Mouse (Mus musculus): ENCODE data around the gene Cdv3. TPM values are rescaled to one million over a fixed set of nuclear protein-coding genes. Genes with fewer than 3 reads are reported as not detected.

The Cdv3 gene
- polyA plus RNA-seq, 1 experiment, result 77.2 TPM

- no peaks in the 10 kb centered on the region for H3K4me1 ChIP-seq (ENCODE audit: control insufficient read depth, insufficient read depth, insufficient read length, low read length)
- no peak overlapping the region for H3K4me3 ChIP-seq (ENCODE audit: insufficient read depth, low read depth, low read length)
- H3K27ac ChIP-seq (replicated peaks; ENCODE audit: low read depth, low read length), result no peak overlapping the region
Observed at GRCm38 (mm10) chr9:103382989-103383388, 17.3 kb upstream of the Cdv3 start.

GRCm38 (mm10) chr9:103380566-103380965 is 14.9 kb upstream of the Cdv3 start:
- Histone ChIP-seq H3K27ac (replicated peaks; ENCODE audit: low read depth, low read length) (no peak overlapping the region), H3K4me1 (ENCODE audit: control insufficient read depth, insufficient read depth, insufficient read length, low read length) (no peaks in the 10 kb centered on the region), H3K4me3 (ENCODE audit: insufficient read depth, low read depth, low read length) (no peak overlapping the region)

- Histone ChIP-seq H3K27ac (replicated peaks; ENCODE audit: low read depth, low read length) (no peak overlapping the region), H3K4me1 (ENCODE audit: control insufficient read depth, insufficient read depth, insufficient read length, low read length) (no peaks in the 10 kb centered on the region), H3K4me3 (ENCODE audit: insufficient read depth, low read depth, low read length) (no peak overlapping the region)
Observed at GRCm38 (mm10) chr9:103379199-103379598, 13.6 kb upstream of the Cdv3 start.

GRCm38 (mm10) chr9:103378686-103379085 is 13.0 kb upstream of the Cdv3 start:
- Histone ChIP-seq H3K27ac (replicated peaks; ENCODE audit: low read depth, low read length) (no peak overlapping the region), H3K4me1 (ENCODE audit: control insufficient read depth, insufficient read depth, insufficient read length, low read length) (no peaks in the 10 kb centered on the region), H3K4me3 (ENCODE audit: insufficient read depth, low read depth, low read length) (no peak overlapping the region)

GRCm38 (mm10) chr9:103376346-103377320 is 11.0 kb upstream of the Cdv3 start:
- H3K27ac ChIP-seq (replicated peaks; ENCODE audit: low read depth, low read length), result no peak overlapping the region
- H3K4me3 ChIP-seq (ENCODE audit: insufficient read depth, low read depth, low read length), result no peak overlapping the region
- no peaks in the 10 kb centered on the region for H3K4me1 ChIP-seq (ENCODE audit: control insufficient read depth, insufficient read depth, insufficient read length, low read length)

- Histone ChIP-seq H3K27ac (replicated peaks; ENCODE audit: low read depth, low read length) (no peak overlapping the region), H3K4me1 (ENCODE audit: control insufficient read depth, insufficient read depth, insufficient read length, low read length) (no peaks in the 10 kb centered on the region), H3K4me3 (ENCODE audit: insufficient read depth, low read depth, low read length) (no peak overlapping the region)
Observed at GRCm38 (mm10) chr9:103372271-103373010, 6.8 kb upstream of the Cdv3 start.

- no peak overlapping the region for H3K27ac ChIP-seq (replicated peaks; ENCODE audit: low read depth, low read length)
- H3K4me3 ChIP-seq (ENCODE audit: insufficient read depth, low read depth, low read length), result no peak overlapping the region
Observed at GRCm38 (mm10) chr9:103369951-103370350, 4.3 kb upstream of the Cdv3 start.

GRCm38 (mm10) chr9:103366356-103366755 is 716 bp upstream of the Cdv3 start:
- no peaks in the 10 kb centered on the region for H3K4me1 ChIP-seq (ENCODE audit: control insufficient read depth, insufficient read depth, insufficient read length, low read length)
- peak overlapping the region; percentile 54 for H3K4me3 ChIP-seq (ENCODE audit: insufficient read depth, low read depth, low read length)
- peak overlapping the region; percentile 83 for H3K27ac ChIP-seq (replicated peaks; ENCODE audit: low read depth, low read length)

More at GRCm38 (mm10) chr9:103369951-103370350, 4.3 kb upstream of the Cdv3 start:
- no peaks in the 10 kb centered on the region for H3K4me1 ChIP-seq (ENCODE audit: control insufficient read depth, insufficient read depth, insufficient read length, low read length)

GRCm38 (mm10) chr9:103364601-103365289 is 895 bp downstream of the Cdv3 start:
- Histone ChIP-seq H3K27ac (replicated peaks; ENCODE audit: low read depth, low read length) (peak overlapping the region; percentile 84), H3K4me1 (ENCODE audit: control insufficient read depth, insufficient read depth, insufficient read length, low read length) (no peaks in the 10 kb centered on the region), H3K4me3 (ENCODE audit: insufficient read depth, low read depth, low read length) (peak overlapping the region; percentile 76)

- peak overlapping the region; percentile 76 for H3K4me3 ChIP-seq (ENCODE audit: insufficient read depth, low read depth, low read length)
- no peaks in the 10 kb centered on the region for H3K4me1 ChIP-seq (ENCODE audit: control insufficient read depth, insufficient read depth, insufficient read length, low read length)
- H3K27ac ChIP-seq (replicated peaks; ENCODE audit: low read depth, low read length), result peak overlapping the region; percentile 68
Observed at GRCm38 (mm10) chr9:103363730-103364417, 1.8 kb downstream of the Cdv3 start.

GRCm38 (mm10) chr9:103363088-103363487 is 2.6 kb downstream of the Cdv3 start:
- H3K4me1 ChIP-seq (ENCODE audit: control insufficient read depth, insufficient read depth, insufficient read length, low read length), result no peaks in the 10 kb centered on the region
- H3K27ac ChIP-seq (replicated peaks; ENCODE audit: low read depth, low read length), result no peak overlapping the region
- no peak overlapping the region for H3K4me3 ChIP-seq (ENCODE audit: insufficient read depth, low read depth, low read length)

- Histone ChIP-seq H3K27ac (replicated peaks; ENCODE audit: low read depth, low read length) (no peak overlapping the region), H3K4me1 (ENCODE audit: control insufficient read depth, insufficient read depth, insufficient read length, low read length) (no peaks in the 10 kb centered on the region), H3K4me3 (ENCODE audit: insufficient read depth, low read depth, low read length) (no peak overlapping the region)
Observed at GRCm38 (mm10) chr9:103360642-103361041, 5.0 kb downstream of the Cdv3 start.

GRCm38 (mm10) chr9:103358545-103358944 is 7.1 kb downstream of the Cdv3 start:
- Histone ChIP-seq H3K4me1 (ENCODE audit: control insufficient read depth, insufficient read depth, insufficient read length, low read length) (no peaks in the 10 kb centered on the region), H3K27ac (replicated peaks; ENCODE audit: low read depth, low read length) (no peak overlapping the region), H3K4me3 (ENCODE audit: insufficient read depth, low read depth, low read length) (no peak overlapping the region)

- Histone ChIP-seq H3K4me1 (ENCODE audit: control insufficient read depth, insufficient read depth, insufficient read length, low read length) (no peaks in the 10 kb centered on the region), H3K4me3 (ENCODE audit: insufficient read depth, low read depth, low read length) (no peak overlapping the region), H3K27ac (replicated peaks; ENCODE audit: low read depth, low read length) (no peak overlapping the region)
Observed at GRCm38 (mm10) chr9:103357893-103358292, 7.7 kb downstream of the Cdv3 start.
